Mouse (Mus musculus): ENCODE results near the gene Gdf10. TPM values are rescaled to one million over a fixed set of nuclear protein-coding genes. Genes with fewer than 3 reads are reported as not detected.
A peak's percentile ranks its signal among the peaks of the same experiment; 100 is the strongest.

Gdf10 gene
- polyA plus RNA-seq, 1 experiment from 2014 or later, result 12.8 TPM

- Histone ChIP-seq H3K27me3 (replicated peaks) (peaks cover 5% of the 10 kb centered on the region; the same call in 1 of the 2 replicates), H3K4me1 (peaks cover 14% of the 10 kb centered on the region; the same call in 1 of the 2 replicates), H3K27ac (replicated peaks) (no peak overlapping the region), H3K9me3 (replicated peaks) (no peaks in the 10 kb centered on the region), H3K4me2 (peak overlapping the region; percentile 77), H3K4me3 (replicated peaks) (peak overlapping the region; percentile 43; the same call in 1 of the 2 replicates), H3K9ac (replicated peaks) (no peak overlapping the region), H3K36me3 (no peaks in the 10 kb centered on the region)
- 40% methylated on average over 7 of the region's 7 CpGs for WGBS
- no peak for ATAC-seq (ENCODE audit: low FRiP score)
Measured at GRCm38 (mm10) chr14:33977748-33978147, 54.4 kb downstream of the Gdf10 start.

- peak within 1 kb of the TSS; percentile 42 for H3K9ac ChIP-seq (replicated peaks)
- H3K9me3 ChIP-seq (replicated peaks), result no peaks in the 10 kb centered on the region
- H3K27ac ChIP-seq (replicated peaks), result no peak within 1 kb of the TSS
- H3K36me3 ChIP-seq, result no peaks in the 10 kb centered on the region
- ATAC-seq (ENCODE audit: low FRiP score), result peak; percentile 68
- peaks cover 14% of the 10 kb centered on the region; the same call in 1 of the 2 replicates for H3K4me1 ChIP-seq
- H3K4me2 ChIP-seq, result peak within 1 kb of the TSS; percentile 77
- peak within 1 kb of the TSS; percentile 43 for H3K4me3 ChIP-seq (replicated peaks)
- peaks cover 5% of the 10 kb centered on the region; the same call in 1 of the 2 replicates for H3K27me3 ChIP-seq (replicated peaks)
- WGBS, result 2% methylated on average over 25 of the region's 25 CpGs
Measured at GRCm38 (mm10) chr14:33978604-33979059, 55.2 kb downstream of the Gdf10 start, which contains the start of gene Zfp488. TSS of gene Zfp488 (minus strand) at chr14:33978764.

Other genes with a start within 250 kb of the Gdf10 start
- gene Gdf2, start 17.5 kb downstream of the Gdf10 start, polyA plus RNA-seq (2015; fragmentation: Nextera tagmentation; extraction: Ambion mirVana), result 0.05 and 0.11 TPM in 2 replicates
- not detected in 2 replicates for gene Rbp3, start 30.4 kb downstream of the Gdf10 start, polyA plus RNA-seq (2015; fragmentation: Nextera tagmentation; extraction: Ambion mirVana)
- 0.84 and 0.96 TPM in 2 replicates for gene Zfp488, start 55.2 kb downstream of the Gdf10 start, polyA plus RNA-seq (2015; fragmentation: Nextera tagmentation; extraction: Ambion mirVana)
- not detected in 2 replicates for gene Gm30083, start 91.6 kb downstream of the Gdf10 start, polyA plus RNA-seq (2015; fragmentation: Nextera tagmentation; extraction: Ambion mirVana)
- gene Gm5460, start 93.2 kb downstream of the Gdf10 start, polyA plus RNA-seq (2015; fragmentation: Nextera tagmentation; extraction: Ambion mirVana), result not detected in 2 replicates
- gene Antxrl, start 129.1 kb downstream of the Gdf10 start, polyA plus RNA-seq (2015; fragmentation: Nextera tagmentation; extraction: Ambion mirVana), result not detected in 2 replicates
- 0.41 and 3.7 TPM in 2 replicates for gene Anxa8, start 162.4 kb downstream of the Gdf10 start, polyA plus RNA-seq (2015; fragmentation: Nextera tagmentation; extraction: Ambion mirVana)
- gene A630023A22Rik, start 179.2 kb downstream of the Gdf10 start, polyA plus RNA-seq (2015; fragmentation: Nextera tagmentation; extraction: Ambion mirVana), result 0.49 and 0.69 TPM in 2 replicates
- gene Npy4r, start 228.9 kb downstream of the Gdf10 start, polyA plus RNA-seq (2015; fragmentation: Nextera tagmentation; extraction: Ambion mirVana), result 0.17 and 0.42 TPM in 2 replicates